In genomic region chr19:41743396-41743795, GRCm38 (mm10) we compare ENCODE assay signal across 9 mouse cellular contexts. TPM values are rescaled to one million over a fixed set of nuclear protein-coding genes. Genes with fewer than 3 reads are reported as not detected.
DNase-seq lines count a peak whose midpoint lies in the region; ATAC-seq and TF ChIP-seq lines count a peak whose summit lies in the region.
"Had no signal": no experiment of that assay in that cellular context is flagged by ENCODE, and none has a peak within 500 bp of the region (broad histone marks: within the 10 kb centered on the region; RNA-seq: fewer than 3 reads in every experiment).

TSS of gene Slit1 (minus strand) at chr19:41743665.

- H3K27ac ChIP-seq in heart, postnatal 0 days (ENCODE audit: low read depth), result no peak within 1 kb of the TSS
- peak within 1 kb of the TSS; percentile 85 for H3K27ac ChIP-seq in hindbrain, embryonic 10.5 days
- no peak within 1 kb of the TSS for H3K27ac ChIP-seq in limb, embryonic 12.5 days

- peaks cover 79% of the 10 kb centered on the region for H3K27me3 ChIP-seq in heart, postnatal 0 days (ENCODE audit: control insufficient read depth, insufficient read depth, low read length)
- peaks cover 99% of the 10 kb centered on the region for H3K27me3 ChIP-seq in hindbrain, embryonic 10.5 days (ENCODE audit: insufficient read depth, poor library complexity, severe bottlenecking)
- peaks cover 87% of the 10 kb centered on the region for H3K27me3 ChIP-seq in limb, embryonic 12.5 days

- H3K4me3 ChIP-seq in heart, postnatal 0 days (ENCODE audit: low read depth, low read length), result peak within 1 kb of the TSS; percentile 32
- H3K4me3 ChIP-seq in hindbrain, embryonic 10.5 days, result peak within 1 kb of the TSS; percentile 67
- peak within 1 kb of the TSS; percentile 49 for H3K4me3 ChIP-seq in limb, embryonic 12.5 days (replicated peaks)

- no peak for DNase-seq in heart, postnatal 0 days (ENCODE audit: low spot score)
- DNase-seq in heart, postnatal 14 days, result no peak
- DNase-seq in brain, embryonic 14.5 days (ENCODE audit: low read depth), result peak; percentile 88
- DNase-seq in hindbrain, embryonic 10.5 days (ENCODE audit: low spot score), result peak; percentile 59
- peak; percentile 77 for DNase-seq in right cerebral cortex, postnatal 14 days
- no peak for DNase-seq in urinary bladder, postnatal 36 days (ENCODE audit: low spot score in 2 of 2)
- DNase-seq in kidney, postnatal 10 days, result no peak

- TF ChIP-seq POLR2A in brain, embryonic 14.5 days (IDR thresholded peaks at IDR 0.05; ENCODE audit: borderline replicate concordance, extremely low read depth, insufficient read depth, insufficient read length, poor library complexity, severe bottlenecking), result peak; percentile 38; the same call in 1 of the 2 replicates

- intact Hi-C loops in heart, postnatal 14 days (cut with DNase I), result no loop called here

- no peak for TF ChIP-seq CTCF in heart, postnatal 0 days (IDR thresholded peaks at IDR 0.05; ENCODE audit: low read depth)
- TF ChIP-seq CTCF in brain, embryonic 14.5 days (IDR thresholded peaks at IDR 0.05; ENCODE audit: borderline replicate concordance, extremely low read depth, insufficient read depth, insufficient read length), result no peak

- no peak for ATAC-seq in heart, postnatal 0 days (ENCODE audit: insufficient read depth, low read depth)
- no peak for ATAC-seq in limb, embryonic 12.5 days (ENCODE audit: insufficient number of reproducible peaks, insufficient read depth, low FRiP score, low TSS enrichment, low read depth)
- ATAC-seq: Patski had no signal

- H3K9me3 ChIP-seq in heart, postnatal 0 days (replicated peaks; ENCODE audit: control insufficient read depth, low read length), result no peaks in the 10 kb centered on the region
- no peaks in the 10 kb centered on the region for H3K9me3 ChIP-seq in hindbrain, embryonic 10.5 days
- H3K9me3 ChIP-seq in limb, embryonic 12.5 days, result 0 out of 2 replicates have a peak, but pooled peaks cover 6% of the 10 kb centered on the region

- no peaks in the 10 kb centered on the region for H3K36me3 ChIP-seq in heart, postnatal 0 days (replicated peaks; ENCODE audit: control insufficient read depth, insufficient read depth, low read length)
- H3K36me3 ChIP-seq in hindbrain, embryonic 10.5 days, result no peaks in the 10 kb centered on the region
- H3K36me3 ChIP-seq in limb, embryonic 12.5 days, result no peaks in the 10 kb centered on the region

- H3K4me1 ChIP-seq in heart, postnatal 0 days (ENCODE audit: control insufficient read depth, insufficient read depth), result 0 out of 2 replicates have a peak, but pooled peaks cover under 1% of the 10 kb centered on the region
- H3K4me1 ChIP-seq in hindbrain, embryonic 10.5 days (replicated peaks), result peaks cover 91% of the 10 kb centered on the region
- peaks cover 32% of the 10 kb centered on the region for H3K4me1 ChIP-seq in limb, embryonic 12.5 days (replicated peaks)

- under 1% methylated on average over 38 of the region's 44 CpGs for WGBS in heart, postnatal 0 days
- WGBS in hindbrain, embryonic 10.5 days, result under 1% methylated on average over 44 of the region's 44 CpGs
- WGBS in limb, embryonic 12.5 days, result under 1% methylated on average over 43 of the region's 44 CpGs

- peak within 1 kb of the TSS; percentile 44 for H3K4me2 ChIP-seq in heart, postnatal 0 days (ENCODE audit: low read depth, low read length)
- H3K4me2 ChIP-seq in limb, embryonic 12.5 days, result peak within 1 kb of the TSS; percentile 89

- no peak within 1 kb of the TSS for H3K9ac ChIP-seq in heart, postnatal 0 days (replicated peaks; ENCODE audit: low read depth, low read length)
- peak within 1 kb of the TSS; percentile 53 for H3K9ac ChIP-seq in limb, embryonic 12.5 days (replicated peaks)

- TF ChIP-seq EP300 in heart, postnatal 0 days (IDR thresholded peaks at IDR 0.05; ENCODE audit: low read depth), result no peak

RNA-seq across cellular contexts. Expression of gene Slit1, which starts in this region (rescaled TPM):
- total RNA-seq in heart, postnatal 0 days (2014; rRNA removed; ENCODE audit: low replicate concordance), result 0.61 TPM in 1 of 2 replicates, not detected in the other
- 0.10 TPM in 1 of 2 replicates, not detected in the other for polyA plus RNA-seq in heart, postnatal 0 days (2015; fragmentation: Nextera tagmentation; extraction: Ambion mirVana)
- total RNA-seq in heart, postnatal 14 days (2021), result under 1 TPM; 0.07 to 0.12 TPM
- polyA plus RNA-seq in brain, embryonic 14.5 days (2012; rRNA removed), result 31.8 and 51.5 TPM in 2 replicates
- polyA plus RNA-seq in hindbrain, embryonic 10.5 days (2016; fragmentation: Nextera tagmentation; extraction: Ambion mirVana), result 13.9 and 18.0 TPM in 2 replicates
- 0.15 and 0.40 TPM in 2 replicates for polyA plus RNA-seq in limb, embryonic 12.5 days (2016; fragmentation: Nextera tagmentation; extraction: Ambion mirVana)

Comparison
In these comparisons a context has a peak if more than half of its experiments do, and no peak if none do; other contexts are left out.
1. RNA of gene Slit1 (polyA plus RNA-seq): 31.8 to 51.5 TPM in brain, embryonic 14.5 days and 13.9 to 18.0 TPM in hindbrain, embryonic 10.5 days; 0.15 to 0.40 TPM in limb, embryonic 12.5 days and 0.10 TPM in heart, postnatal 0 days; every median in the first group is over 10 times any median in the second.
2. DNase-seq: peak in brain, embryonic 14.5 days (single experiment), hindbrain, embryonic 10.5 days (single experiment) and right cerebral cortex, postnatal 14 days (single experiment); none in heart, postnatal 0 days (single experiment), heart, postnatal 14 days (0 of 2), urinary bladder, postnatal 36 days (0 of 2) and kidney, postnatal 10 days (single experiment).
3. Peak in every context shown above with its lines, with median percentiles within 50 percentile points of each other: H3K4me3 ChIP-seq.